Mouse (Mus musculus) layer of hippocampus, adult 2 months (tissue): Measurements from ENCODE around the gene Pid1. TPM values are rescaled to one million over a fixed set of nuclear protein-coding genes. Genes with fewer than 3 reads are reported as not detected.

Experiments used
- DNase-seq, 2 experiments: peaks; one replicate each; pipeline ENCODE4 v3.0.0; 2022; ENCODE audit warnings: low spot score in 2 of 2
- H3K27ac ChIP-seq: fragments of 200-600 bp; 2 replicates; pipeline ENCODE4 v1.8.1; 2022
- H3K4me3 ChIP-seq: fragments of 200-600 bp; 2 replicates; pipeline ENCODE4 v1.8.1; 2022; ENCODE audit warnings: mild to moderate bottlenecking
- CTCF ChIP-seq: fragments of 200-600 bp; conservative IDR thresholded peaks from 2 replicates; pipeline ENCODE4 v1.8.1; 2022; ENCODE audit warnings: antibody characterized with exemption, mild to moderate bottlenecking, moderate library complexity
- total RNA-seq, 2 experiments: library from RNA; stranded (reverse); gene quantifications; 2 replicates each; pipeline ENCODE4 v1.2.3; 2021

The Pid1 gene
- total RNA-seq, 2 experiments from 2014 or later: 36.8 to 39.4 TPM

DNA sequence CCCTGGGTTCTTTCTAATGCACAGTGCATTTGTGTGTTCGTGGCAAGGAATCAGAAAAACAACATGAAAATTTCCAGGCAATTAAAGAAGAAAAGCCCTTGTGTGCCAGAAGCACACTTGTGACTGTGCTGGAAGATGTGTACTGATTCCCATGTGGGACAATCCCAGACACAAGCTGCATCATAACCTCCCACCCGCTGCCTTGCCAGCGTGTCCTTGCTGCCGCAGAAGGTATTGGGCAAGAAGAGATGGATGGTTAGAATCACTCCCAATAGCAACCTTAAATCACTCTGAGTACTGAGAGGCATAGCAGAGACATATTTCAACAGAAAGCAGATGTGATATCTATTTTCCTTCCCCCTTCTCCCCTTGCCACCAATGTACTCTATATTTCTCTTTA lies 257.2 kb downstream of the Pid1 start:
- DNase-seq: no peak
- Histone ChIP-seq H3K4me3 (no peak overlapping the region), H3K27ac (no peak overlapping the region)
- TF ChIP-seq CTCF: no peak

DNA sequence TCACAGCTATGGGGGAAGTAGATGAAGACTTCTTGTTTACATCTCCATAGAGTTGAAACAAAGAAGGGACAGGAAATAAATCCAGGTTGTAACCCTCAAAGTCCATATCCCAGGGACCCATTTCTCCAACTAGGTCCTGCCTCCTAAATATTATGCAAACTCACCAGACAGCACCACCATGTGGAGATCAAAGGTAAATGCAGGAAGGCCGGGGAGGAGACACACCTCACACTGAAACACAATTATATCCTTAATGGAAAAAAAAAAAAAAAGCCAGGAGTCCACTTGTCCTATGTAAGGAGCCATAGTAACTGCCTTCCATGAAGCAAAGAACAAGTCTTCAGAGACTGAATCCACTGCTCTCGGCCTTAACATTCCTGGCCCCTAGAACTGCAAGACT lies 261.9 kb downstream of the Pid1 start:
- no peak for DNase-seq
- peak; percentile 69 for TF ChIP-seq CTCF
- Histone ChIP-seq H3K4me3 (no peak overlapping the region), H3K27ac (no peak overlapping the region)

DNA sequence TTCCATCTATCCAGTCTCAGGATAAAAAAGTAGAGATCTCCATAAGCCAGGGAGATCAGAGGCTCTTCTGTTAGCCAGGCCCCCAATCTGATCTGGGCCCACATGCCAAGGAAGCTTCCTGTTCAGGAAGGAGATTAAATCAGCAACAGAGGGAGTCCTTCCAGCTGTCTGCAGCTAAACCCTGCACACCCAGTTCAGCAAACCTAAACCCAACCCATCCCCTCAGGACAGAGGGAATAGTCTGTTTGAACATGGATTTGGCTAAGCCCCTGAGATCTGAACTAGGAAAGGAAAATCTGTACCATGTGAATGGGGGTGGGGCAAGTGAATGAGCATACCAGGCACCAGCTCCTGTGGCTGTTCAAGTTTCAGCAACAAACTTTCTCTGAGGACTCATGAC lies 266.6 kb downstream of the Pid1 start:
- DNase-seq: no peak

DNA sequence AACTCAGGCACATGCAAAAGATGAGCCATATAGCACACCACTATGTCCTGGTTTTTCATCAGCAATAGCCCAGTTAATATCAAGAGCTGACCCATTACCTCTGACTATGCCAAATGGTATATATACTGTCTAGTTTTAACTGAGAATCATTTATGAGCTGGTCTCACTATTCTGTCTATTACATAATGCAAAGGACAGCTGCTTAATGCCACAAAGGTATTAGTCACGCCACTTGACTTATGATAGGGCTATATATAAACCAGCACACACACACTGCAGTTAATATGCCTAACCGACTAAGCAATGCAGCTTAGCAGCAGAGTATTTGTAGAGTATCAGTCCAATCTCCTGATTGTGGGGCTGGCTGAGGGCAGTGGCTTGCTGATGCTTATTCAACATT lies 270.7 kb downstream of the Pid1 start:
- DNase-seq: no peak
- TF ChIP-seq CTCF: no peak
- H3K27ac ChIP-seq: no peak overlapping the region
- H3K4me3 ChIP-seq: no peak overlapping the region

More for the DNA sequence above, 266.6 kb downstream of the Pid1 start:
- Histone ChIP-seq H3K27ac (no peak overlapping the region), H3K4me3 (no peak overlapping the region)
- no peak for TF ChIP-seq CTCF

DNA sequence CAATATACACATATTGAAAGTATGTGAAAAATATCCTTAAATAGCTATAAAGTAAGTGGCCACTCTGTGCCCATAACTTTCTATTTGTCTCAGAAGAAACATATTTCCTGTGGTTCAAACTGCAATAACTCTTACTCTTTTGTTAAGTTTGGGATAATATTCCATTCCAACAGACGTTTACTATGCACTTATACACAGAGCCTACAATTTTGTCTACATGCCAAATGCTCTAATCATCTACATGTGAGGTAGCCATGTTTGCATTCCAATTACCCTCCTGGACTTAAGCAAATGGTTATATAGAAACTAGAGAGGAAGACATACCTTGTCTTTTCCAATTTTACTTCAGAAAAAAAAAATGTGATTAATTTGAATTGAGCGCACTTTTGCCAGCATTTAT lies 274.3 kb downstream of the Pid1 start:
- TF ChIP-seq CTCF: no peak
- no peak for DNase-seq
- Histone ChIP-seq H3K4me3 (no peak overlapping the region), H3K27ac (no peak overlapping the region)

DNA sequence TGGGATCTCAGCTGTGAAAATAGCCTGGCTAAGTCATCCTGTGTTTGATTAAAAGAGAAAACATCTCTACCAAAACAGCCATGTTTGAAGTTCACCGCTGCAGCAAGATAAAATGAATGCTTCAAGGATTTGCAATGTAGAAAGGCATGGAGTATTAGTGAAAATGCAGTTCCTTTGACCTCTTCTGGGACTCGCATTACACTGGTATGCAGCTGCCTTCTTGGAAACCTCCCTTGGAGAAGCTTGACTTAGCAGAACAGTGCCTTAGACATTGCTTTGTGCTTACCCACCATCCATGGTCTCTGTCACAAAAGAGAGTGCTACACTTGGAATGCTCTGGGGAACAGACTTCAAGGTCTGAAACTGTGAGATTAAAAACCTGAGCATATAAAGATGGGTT lies 276.0 kb downstream of the Pid1 start:
- DNase-seq: no peak
- TF ChIP-seq CTCF: no peak
- 0 out of 2 replicates have a peak overlapping the region, but pooled peaks have one; percentile 50 for H3K27ac ChIP-seq
- H3K4me3 ChIP-seq: no peak overlapping the region

DNA sequence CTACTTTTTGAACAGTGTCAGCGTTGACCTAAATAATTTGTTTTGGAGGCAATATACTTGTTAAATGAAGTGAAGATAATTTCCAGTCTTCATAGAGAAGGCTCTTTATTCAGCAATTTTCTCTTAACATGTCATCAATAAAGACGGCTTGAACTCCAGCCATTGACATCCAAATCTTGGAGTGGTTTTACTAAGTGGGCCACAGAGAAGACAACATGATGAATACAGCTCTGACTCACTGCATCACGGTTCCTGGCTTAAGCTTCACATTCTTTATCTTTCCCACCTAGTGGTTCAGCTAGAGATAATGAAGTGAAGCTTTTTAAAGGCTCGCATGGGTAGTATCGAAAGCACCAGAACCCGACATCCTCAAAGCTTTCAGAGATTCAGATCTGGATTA lies 276.7 kb downstream of the Pid1 start:
- TF ChIP-seq CTCF: no peak
- DNase-seq: no peak
- Histone ChIP-seq H3K27ac (peak overlapping the region; percentile 50; the same call in 1 of the 2 replicates), H3K4me3 (no peak overlapping the region)

DNA sequence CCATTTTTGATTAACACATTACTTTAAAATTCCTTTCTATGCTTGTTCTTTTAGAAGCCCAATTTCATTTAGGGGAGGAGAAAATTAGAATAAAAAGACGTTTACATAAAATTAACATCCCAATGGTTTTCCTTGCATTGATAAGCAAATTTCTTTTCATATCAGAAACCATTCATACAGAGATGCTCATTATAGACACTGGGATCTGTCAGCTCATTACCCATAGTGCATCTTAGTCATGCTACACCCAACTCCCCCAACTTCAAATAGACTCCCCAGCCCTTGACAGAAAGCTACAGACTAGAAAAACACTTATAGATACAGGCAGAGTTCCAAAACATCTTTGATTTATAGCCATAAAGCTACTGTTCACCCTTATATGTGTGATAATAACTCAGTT lies 277.5 kb downstream of the Pid1 start:
- TF ChIP-seq CTCF: no peak
- DNase-seq: no peak
- Histone ChIP-seq H3K4me3 (no peak overlapping the region), H3K27ac (peak overlapping the region; percentile 49; the same call in 1 of the 2 replicates)

DNA sequence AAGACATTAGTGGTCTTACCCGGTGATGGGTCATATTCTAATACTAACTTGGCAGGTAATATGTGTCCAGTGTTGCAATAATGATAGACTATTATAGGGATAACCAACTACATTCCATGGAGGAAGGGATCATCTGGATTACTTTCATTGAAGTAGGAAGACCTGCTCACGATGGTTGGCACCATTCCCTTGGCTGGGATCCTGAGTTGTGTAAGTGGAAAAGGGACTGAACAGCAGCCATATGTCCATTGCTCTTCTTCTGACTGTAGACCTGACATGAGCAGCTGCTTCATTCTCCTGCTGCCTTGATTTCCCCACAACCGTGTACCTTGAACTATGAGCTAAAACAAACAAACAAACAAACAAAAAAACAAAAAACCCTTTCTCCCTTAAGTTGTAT lies 278.6 kb downstream of the Pid1 start:
- TF ChIP-seq CTCF: no peak
- DNase-seq: no peak
- H3K4me3 ChIP-seq: no peak overlapping the region
- H3K27ac ChIP-seq: no peak overlapping the region

DNA sequence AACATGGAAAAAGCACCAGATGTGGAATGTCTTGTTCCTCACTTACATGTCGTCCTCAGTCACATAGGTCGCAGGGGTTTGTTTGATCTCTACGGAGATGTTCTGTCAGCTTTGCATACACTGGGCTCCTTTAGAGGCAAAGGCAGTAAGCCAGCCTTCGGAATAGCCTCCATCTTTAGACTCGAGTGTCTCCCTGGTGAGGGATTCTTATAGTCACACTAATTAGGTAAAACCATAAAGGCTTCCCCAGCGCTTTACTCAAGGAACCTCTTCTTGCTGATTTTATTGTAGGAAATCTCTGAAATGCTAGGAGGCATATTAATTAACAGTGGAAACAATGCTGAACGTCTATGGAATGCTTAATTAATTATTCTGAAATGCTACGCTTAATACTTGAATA lies 284.4 kb downstream of the Pid1 start:
- Histone ChIP-seq H3K4me3 (no peak overlapping the region), H3K27ac (no peak overlapping the region)
- TF ChIP-seq CTCF: no peak
- DNase-seq: no peak

DNA sequence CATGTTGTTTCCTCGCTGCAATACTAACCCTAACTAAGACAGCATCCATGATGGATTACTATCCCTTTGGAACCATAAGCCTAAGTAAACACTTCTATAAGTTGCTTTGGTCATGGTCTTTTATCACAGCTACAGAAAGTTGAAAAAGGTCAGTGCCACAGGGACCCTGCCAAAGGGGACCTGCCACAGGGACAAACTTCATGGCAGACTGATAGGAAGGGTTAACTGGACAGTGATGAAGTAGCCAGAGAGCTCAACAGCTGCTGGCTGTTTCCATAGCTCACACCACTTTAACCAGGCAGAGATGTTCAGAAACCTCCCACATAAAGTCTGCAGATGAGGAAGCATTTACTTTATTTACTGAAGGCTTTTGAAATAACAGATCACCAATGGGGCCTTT lies 287.0 kb downstream of the Pid1 start:
- no peak for DNase-seq
- no peak for TF ChIP-seq CTCF
- H3K27ac ChIP-seq: no peak overlapping the region
- H3K4me3 ChIP-seq: no peak overlapping the region

DNA sequence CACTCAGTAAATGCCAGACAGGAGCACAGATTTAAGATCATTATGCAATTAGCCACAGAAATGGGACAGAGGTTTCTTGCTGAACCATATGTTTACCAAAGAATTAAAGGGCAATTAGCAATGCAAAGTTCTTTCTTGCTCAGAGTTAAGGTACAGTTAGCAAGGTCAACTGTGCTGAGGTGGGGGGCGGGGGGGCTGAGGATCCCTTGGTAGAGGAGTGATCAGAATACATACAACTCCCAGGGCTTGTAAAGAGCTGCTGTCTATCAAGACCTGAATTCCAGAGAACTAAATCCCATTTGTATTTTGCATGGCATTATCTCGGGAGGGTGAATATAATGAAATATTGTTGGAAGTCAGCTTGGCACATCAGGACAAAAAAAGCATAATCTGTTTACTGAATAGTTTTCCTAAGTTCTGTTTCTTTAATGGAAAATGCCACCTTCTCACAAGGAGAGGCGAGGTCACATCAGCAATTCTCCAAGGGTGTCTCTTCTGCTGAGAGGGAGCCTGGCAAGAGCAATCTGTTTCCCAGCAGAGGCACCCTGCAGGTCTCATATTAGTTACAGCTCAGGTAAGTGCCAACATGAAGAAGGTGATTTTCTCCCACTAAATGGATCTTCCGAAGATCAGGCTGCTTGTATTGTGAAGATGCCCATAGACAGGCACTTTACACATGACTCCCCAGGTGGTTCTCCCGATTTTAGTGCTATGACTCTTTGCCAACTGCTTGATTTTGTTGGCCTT lies 306.9 kb downstream of the Pid1 start:
- no peak overlapping the region for H3K4me3 ChIP-seq
- DNase-seq: no peak
- TF ChIP-seq CTCF: no peak
- no peak overlapping the region for H3K27ac ChIP-seq

DNA sequence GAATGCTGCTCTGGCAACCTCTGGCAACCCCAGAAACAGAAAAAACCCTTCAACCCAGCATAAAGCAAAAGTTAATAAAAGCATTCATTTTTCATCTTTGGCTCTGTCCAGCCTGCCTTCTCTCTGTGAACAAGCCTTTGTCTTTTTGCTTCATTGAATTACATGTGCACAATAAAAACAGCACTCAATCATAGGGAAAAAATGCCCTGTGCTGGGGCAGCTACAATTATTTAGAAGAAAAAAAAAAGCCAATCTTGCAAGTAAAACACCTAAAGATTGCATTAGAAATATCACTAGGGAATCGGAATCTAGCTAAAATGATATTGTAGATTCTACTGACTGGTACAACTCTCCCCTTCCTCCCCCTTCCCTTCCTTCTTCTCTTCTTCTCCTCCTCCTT lies 307.7 kb downstream of the Pid1 start:
- TF ChIP-seq CTCF: no peak

DNA sequence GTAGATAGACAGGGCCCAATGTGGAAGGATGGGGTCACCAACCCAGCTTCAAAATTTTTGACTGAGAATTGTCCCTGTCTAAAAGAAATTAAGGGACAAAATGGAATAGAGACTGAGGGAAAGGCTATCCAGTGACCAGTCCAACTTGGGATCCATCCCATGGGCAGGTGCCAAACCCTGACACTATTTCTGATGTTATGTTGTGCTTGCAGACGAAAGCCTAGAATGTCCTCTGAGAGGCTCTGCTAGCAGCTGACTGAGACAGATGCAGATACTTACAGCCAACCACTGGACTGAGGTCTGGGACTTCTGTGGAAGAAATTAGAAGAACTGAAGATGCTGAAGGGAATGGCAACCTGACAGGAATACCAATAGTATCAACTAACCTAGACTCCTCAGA lies 338.2 kb downstream of the Pid1 start:
- Histone ChIP-seq H3K4me3 (no peak overlapping the region), H3K27ac (no peak overlapping the region)
- no peak for TF ChIP-seq CTCF
- DNase-seq: no peak

More for the DNA sequence above, 307.7 kb downstream of the Pid1 start:
- Histone ChIP-seq H3K4me3 (no peak overlapping the region), H3K27ac (no peak overlapping the region)
- DNase-seq: no peak
